Mouse (Mus musculus) small intestine, adult 2 months (tissue): ENCODE results near the gene Ttll1.

Experiments used
- CTCF ChIP-seq: fragments of 200-500 bp; IDR thresholded peaks from 2 replicates; pipeline ENCODE4 v1.5.1; 2012; ENCODE audit warnings: low read depth, mild to moderate bottlenecking, control low read depth, inconsistent platforms, low read length, moderate library complexity, mixed read lengths; ENCODE audit not compliant: insufficient replicate concordance, insufficient read length; ENCODE audit errors: extremely low read depth
- POLR2A ChIP-seq: fragments of 200-500 bp; IDR thresholded peaks from 2 replicates; pipeline ENCODE4 v1.6.1; 2012; ENCODE audit warnings: low read depth, mild to moderate bottlenecking, control low read depth, inconsistent platforms, low read length, moderate library complexity

DNA sequence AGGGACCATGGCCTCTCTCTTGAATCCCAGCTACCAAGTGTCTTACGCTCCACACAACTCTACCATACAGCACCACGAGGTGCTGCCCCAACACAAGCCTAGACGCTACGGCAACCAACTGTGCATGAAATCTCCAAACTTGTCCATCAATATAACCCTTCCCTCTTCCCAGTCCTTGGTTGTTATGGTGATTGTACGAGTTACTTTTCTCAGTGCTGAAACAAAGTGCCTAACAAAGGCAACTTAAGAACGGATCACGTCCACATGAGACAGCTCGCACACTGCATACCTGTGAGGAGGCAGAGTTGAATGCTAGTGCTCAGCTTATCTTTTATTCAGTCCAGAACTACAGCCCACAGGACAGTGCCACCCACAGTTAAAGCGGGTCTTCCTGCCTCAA, 74.2 kb downstream of the Ttll1 start:
- no peak for TF ChIP-seq POLR2A
- TF ChIP-seq CTCF, result no peak
